Mouse (Mus musculus): ENCODE results near the gene Cenps. TPM values are rescaled to one million over a fixed set of nuclear protein-coding genes. Genes with fewer than 3 reads are reported as not detected.
"Not testable (repeated sequence)": the region's sequence is repeated elsewhere in the genome, so short reads cannot be mapped to it uniquely, and the experiment has no call there.

Gene Cenps
- polyA plus RNA-seq, 1 experiment from 2014 or later = 4.9 TPM

GRCm38 (mm10) chr4:149131021-149131752 is 6.2 kb downstream of the Cenps start:
- Histone ChIP-seq H3K36me3 (ENCODE audit: insufficient read depth, low read length) (no peaks in the 10 kb centered on the region), H3K9ac (replicated peaks; ENCODE audit: low read depth) (no peak overlapping the region), H3K4me3 (ENCODE audit: low read depth, low read length) (no peak overlapping the region), H3K4me2 (replicated peaks; ENCODE audit: low read depth, low read length) (no peak overlapping the region), H3K4me1 (ENCODE audit: insufficient read depth, low read depth, low read length) (no peaks in the 10 kb centered on the region), H3K27me3 (replicated peaks; ENCODE audit: insufficient read depth, low read length) (no peaks in the 10 kb centered on the region), H3K27ac (ENCODE audit: low read length) (no peak overlapping the region), H3K9me3 (ENCODE audit: low read length) (no peaks in the 10 kb centered on the region)
- 88% methylated on average over 23 of the region's 23 CpGs for WGBS
- no peak for TF ChIP-seq CTCF (IDR thresholded peaks at IDR 0.05)
- no peak for TF ChIP-seq EP300 (IDR thresholded peaks at IDR 0.05)
- ATAC-seq (no peak), DNase-seq (ENCODE audit: low spot score) (no peak)

GRCm38 (mm10) chr4:149128467-149128866 is 9.0 kb downstream of the Cenps start:
- H3K36me3 ChIP-seq (ENCODE audit: insufficient read depth, low read length) = no peaks in the 10 kb centered on the region
- no peak for ATAC-seq
- TF ChIP-seq CTCF (IDR thresholded peaks at IDR 0.05) = no peak

GRCm38 (mm10) chr4:149126663-149127062 is 10.8 kb downstream of the Cenps start, which contains the start of gene Cort:
Gene Cort (minus strand): TSS chr4:149126763.
- no peak within 1 kb of the TSS for H3K4me2 ChIP-seq (replicated peaks; ENCODE audit: low read depth, low read length)
- no peaks in the 10 kb centered on the region for H3K9me3 ChIP-seq (ENCODE audit: low read length)
- DNase-seq (ENCODE audit: low spot score) (no peak), ATAC-seq (no peak)
- H3K27me3 ChIP-seq (replicated peaks; ENCODE audit: insufficient read depth, low read length) = no peaks in the 10 kb centered on the region
- no peak within 1 kb of the TSS for H3K27ac ChIP-seq (ENCODE audit: low read length)
- H3K4me3 ChIP-seq (ENCODE audit: low read depth, low read length) = no peak within 1 kb of the TSS
- no peaks in the 10 kb centered on the region for H3K36me3 ChIP-seq (ENCODE audit: insufficient read depth, low read length)
- no peaks in the 10 kb centered on the region for H3K4me1 ChIP-seq (ENCODE audit: insufficient read depth, low read depth, low read length)
- H3K9ac ChIP-seq (replicated peaks; ENCODE audit: low read depth) = no peak within 1 kb of the TSS
- TF ChIP-seq CTCF (IDR thresholded peaks at IDR 0.05) = no peak
- WGBS = 75% methylated on average over 11 of the region's 11 CpGs

More at GRCm38 (mm10) chr4:149128467-149128866, 9.0 kb downstream of the Cenps start:
- no peak for DNase-seq (ENCODE audit: low spot score)
- no peak overlapping the region for H3K4me3 ChIP-seq (ENCODE audit: low read depth, low read length)
- no peaks in the 10 kb centered on the region for H3K9me3 ChIP-seq (ENCODE audit: low read length)
- H3K27ac ChIP-seq (ENCODE audit: low read length) = no peak overlapping the region
- no peaks in the 10 kb centered on the region for H3K27me3 ChIP-seq (replicated peaks; ENCODE audit: insufficient read depth, low read length)
- no peaks in the 10 kb centered on the region for H3K4me1 ChIP-seq (ENCODE audit: insufficient read depth, low read depth, low read length)
- no peak overlapping the region for H3K4me2 ChIP-seq (replicated peaks; ENCODE audit: low read depth, low read length)
- WGBS = 69% methylated on average over 18 of the region's 18 CpGs
- H3K9ac ChIP-seq (replicated peaks; ENCODE audit: low read depth) = no peak overlapping the region

GRCm38 (mm10) chr4:149126115-149126509 is 11.3 kb downstream of the Cenps start:
- DNase-seq (ENCODE audit: low spot score) (no peak), ATAC-seq (no peak)
- Histone ChIP-seq H3K9ac (replicated peaks; ENCODE audit: low read depth) (no peak overlapping the region), H3K36me3 (ENCODE audit: insufficient read depth, low read length) (no peaks in the 10 kb centered on the region), H3K4me1 (ENCODE audit: insufficient read depth, low read depth, low read length) (no peaks in the 10 kb centered on the region), H3K27ac (ENCODE audit: low read length) (no peak overlapping the region), H3K4me2 (replicated peaks; ENCODE audit: low read depth, low read length) (no peak overlapping the region), H3K9me3 (ENCODE audit: low read length) (no peaks in the 10 kb centered on the region), H3K27me3 (replicated peaks; ENCODE audit: insufficient read depth, low read length) (no peaks in the 10 kb centered on the region), H3K4me3 (ENCODE audit: low read depth, low read length) (no peak overlapping the region)
- TF ChIP-seq CTCF (IDR thresholded peaks at IDR 0.05) (no peak), EP300 (IDR thresholded peaks at IDR 0.05) (no peak)
- 67% methylated on average over 6 of the region's 6 CpGs for WGBS

GRCm38 (mm10) chr4:149125341-149126114 is 11.9 kb downstream of the Cenps start:
- Histone ChIP-seq H3K9me3 (ENCODE audit: low read length) (no peaks in the 10 kb centered on the region), H3K27me3 (replicated peaks; ENCODE audit: insufficient read depth, low read length) (no peaks in the 10 kb centered on the region), H3K9ac (replicated peaks; ENCODE audit: low read depth) (no peak overlapping the region), H3K27ac (ENCODE audit: low read length) (no peak overlapping the region), H3K4me2 (replicated peaks; ENCODE audit: low read depth, low read length) (no peak overlapping the region), H3K4me3 (ENCODE audit: low read depth, low read length) (no peak overlapping the region), H3K36me3 (ENCODE audit: insufficient read depth, low read length) (no peaks in the 10 kb centered on the region), H3K4me1 (ENCODE audit: insufficient read depth, low read depth, low read length) (no peaks in the 10 kb centered on the region)
- TF ChIP-seq CTCF (IDR thresholded peaks at IDR 0.05) = no peak
- no peak for TF ChIP-seq EP300 (IDR thresholded peaks at IDR 0.05)
- DNase-seq (ENCODE audit: low spot score) (no peak), ATAC-seq (no peak)
- 66% methylated on average over 11 of the region's 11 CpGs for WGBS

- no peak overlapping the region for H3K4me3 ChIP-seq (ENCODE audit: low read depth, low read length)
- TF ChIP-seq CTCF (IDR thresholded peaks at IDR 0.05) = no peak
- no peak for TF ChIP-seq EP300 (IDR thresholded peaks at IDR 0.05)
- 55% methylated on average over 5 of the region's 5 CpGs for WGBS
- H3K4me2 ChIP-seq (replicated peaks; ENCODE audit: low read depth, low read length) = no peak overlapping the region
- H3K9ac ChIP-seq (replicated peaks; ENCODE audit: low read depth) = no peak overlapping the region
- no peaks in the 10 kb centered on the region for H3K9me3 ChIP-seq (ENCODE audit: low read length)
- no peaks in the 10 kb centered on the region for H3K36me3 ChIP-seq (ENCODE audit: insufficient read depth, low read length)
- DNase-seq (ENCODE audit: low spot score) (no peak), ATAC-seq (no peak)
- H3K27ac ChIP-seq (ENCODE audit: low read length) = no peak overlapping the region
- no peaks in the 10 kb centered on the region for H3K4me1 ChIP-seq (ENCODE audit: insufficient read depth, low read depth, low read length)
- no peaks in the 10 kb centered on the region for H3K27me3 ChIP-seq (replicated peaks; ENCODE audit: insufficient read depth, low read length)
Measured at GRCm38 (mm10) chr4:149123432-149123831, 14.0 kb downstream of the Cenps start.

GRCm38 (mm10) chr4:149119978-149120562 is 17.4 kb downstream of the Cenps start:
- not testable (repeated sequence) for H3K36me3 ChIP-seq (ENCODE audit: insufficient read depth, low read length); DNase-seq (ENCODE audit: low spot score); H3K4me3 ChIP-seq (ENCODE audit: low read depth, low read length); H3K4me1 ChIP-seq (ENCODE audit: insufficient read depth, low read depth, low read length); H3K9me3 ChIP-seq (ENCODE audit: low read length); H3K9ac ChIP-seq (replicated peaks; ENCODE audit: low read depth); H3K4me2 ChIP-seq (replicated peaks; ENCODE audit: low read depth, low read length); H3K27me3 ChIP-seq (replicated peaks; ENCODE audit: insufficient read depth, low read length); H3K27ac ChIP-seq (ENCODE audit: low read length); ATAC-seq
- 77% methylated on average over 12 of the region's 12 CpGs for WGBS

All from lung, postnatal 0 days (tissue).